Mouse (Mus musculus) E14TG2a.4 (cell line): ENCODE results near the gene Taf12.

ENCODE experiments used
- H3K27me3 ChIP-seq: 2 replicates; pipeline ENCODE4 v1.6.1; 2014; ENCODE audit warnings: low read length, control low read depth; ENCODE audit not compliant: insufficient read depth
- H3K36me3 ChIP-seq: 2 replicates; pipeline ENCODE4 v1.6.1; 2014; ENCODE audit warnings: low read length, control low read depth; ENCODE audit not compliant: insufficient read depth
- H3K4me1 ChIP-seq: replicated peaks from 2 replicates; pipeline ENCODE4 v1.6.1; 2014; ENCODE audit warnings: low read depth, low read length, control low read depth
- H3K4me3 ChIP-seq: replicated peaks from 2 replicates; pipeline ENCODE4 v1.5.1; 2014; ENCODE audit warnings: mild to moderate bottlenecking, low read length
- H3K9me3 ChIP-seq: 2 replicates; pipeline ENCODE4 v1.6.1; 2014; ENCODE audit warnings: low read length, control low read depth
- CTCF ChIP-seq: conservative IDR thresholded peaks from 2 replicates; pipeline ENCODE4 v1.5.1; 2014; ENCODE audit warnings: low read length
- NANOG ChIP-seq: IDR thresholded peaks from 2 replicates; pipeline ENCODE4 v1.6.1; 2014; ENCODE audit warnings: borderline replicate concordance, low read length, mixed read lengths
- POU5F1 ChIP-seq: IDR thresholded peaks from 2 replicates; pipeline ENCODE4 v1.6.1; 2014; ENCODE audit warnings: low read length, borderline replicate concordance

Taf12 gene

GRCm38 (mm10) chr4:132274156-132274862, at the start of gene Taf12:
Gene Taf12, plus strand, starts transcription at chr4:132274375.
- TF ChIP-seq CTCF (no peak), NANOG (no peak), POU5F1 (no peak)
- no peaks in the 10 kb centered on the region for H3K9me3 ChIP-seq

GRCm38 (mm10) chr4:132230422-132230821, 43.8 kb upstream of the Taf12 start:
- H3K9me3 ChIP-seq = no peaks in the 10 kb centered on the region
- H3K36me3 ChIP-seq = peaks cover 97% of the 10 kb centered on the region
- no peaks in the 10 kb centered on the region for H3K27me3 ChIP-seq
- TF ChIP-seq CTCF (no peak), NANOG (no peak), POU5F1 (no peak)
- H3K4me1 ChIP-seq = no peaks in the 10 kb centered on the region; the same call in 1 of the 2 replicates
- H3K4me3 ChIP-seq = no peak overlapping the region

More at GRCm38 (mm10) chr4:132274156-132274862, at the start of gene Taf12:
- Histone ChIP-seq H3K36me3 (peaks cover 16% of the 10 kb centered on the region), H3K4me1 (peaks cover 35% of the 10 kb centered on the region), H3K27me3 (no peaks in the 10 kb centered on the region), H3K4me3 (peak within 1 kb of the TSS; percentile 97)

GRCm38 (mm10) chr4:132234710-132235109, 39.5 kb upstream of the Taf12 start:
- no peaks in the 10 kb centered on the region for H3K9me3 ChIP-seq
- H3K36me3 ChIP-seq = peaks cover 88% of the 10 kb centered on the region
- TF ChIP-seq CTCF (no peak), POU5F1 (no peak), NANOG (no peak)
- no peak overlapping the region for H3K4me3 ChIP-seq
- no peaks in the 10 kb centered on the region for H3K27me3 ChIP-seq
- H3K4me1 ChIP-seq = peaks cover 7% of the 10 kb centered on the region

- Histone ChIP-seq H3K4me3 (no peak overlapping the region), H3K9me3 (no peaks in the 10 kb centered on the region), H3K27me3 (no peaks in the 10 kb centered on the region), H3K4me1 (peaks cover 10% of the 10 kb centered on the region), H3K36me3 (peaks cover 89% of the 10 kb centered on the region)
- TF ChIP-seq POU5F1 = no peak
- TF ChIP-seq CTCF = no peak
- TF ChIP-seq NANOG = no peak
Measured at GRCm38 (mm10) chr4:132238356-132238755, 35.8 kb upstream of the Taf12 start.

- TF ChIP-seq POU5F1 (no peak), CTCF (no peak), NANOG (no peak)
Measured at GRCm38 (mm10) chr4:132240367-132240766, 33.8 kb upstream of the Taf12 start.

GRCm38 (mm10) chr4:132241208-132241607, 33.0 kb upstream of the Taf12 start:
- Histone ChIP-seq H3K4me1 (peaks cover 10% of the 10 kb centered on the region), H3K27me3 (no peaks in the 10 kb centered on the region), H3K36me3 (peaks cover 87% of the 10 kb centered on the region), H3K9me3 (no peaks in the 10 kb centered on the region), H3K4me3 (no peak overlapping the region)
- TF ChIP-seq NANOG (no peak), POU5F1 (no peak), CTCF (no peak)

More at GRCm38 (mm10) chr4:132240367-132240766, 33.8 kb upstream of the Taf12 start:
- peaks cover 10% of the 10 kb centered on the region for H3K4me1 ChIP-seq
- no peaks in the 10 kb centered on the region for H3K9me3 ChIP-seq
- no peaks in the 10 kb centered on the region for H3K27me3 ChIP-seq
- no peak overlapping the region for H3K4me3 ChIP-seq
- H3K36me3 ChIP-seq = peaks cover 87% of the 10 kb centered on the region

- TF ChIP-seq CTCF (no peak), NANOG (no peak), POU5F1 (no peak)
- H3K27me3 ChIP-seq = no peaks in the 10 kb centered on the region
- H3K4me3 ChIP-seq = no peak overlapping the region
- H3K36me3 ChIP-seq = peaks cover 95% of the 10 kb centered on the region
- peaks cover 3% of the 10 kb centered on the region for H3K4me1 ChIP-seq
- no peaks in the 10 kb centered on the region for H3K9me3 ChIP-seq
Measured at GRCm38 (mm10) chr4:132245643-132246042, 28.5 kb upstream of the Taf12 start.

- H3K36me3 ChIP-seq = peaks cover 95% of the 10 kb centered on the region
- no peak overlapping the region for H3K4me3 ChIP-seq
- no peaks in the 10 kb centered on the region for H3K4me1 ChIP-seq
- no peaks in the 10 kb centered on the region for H3K9me3 ChIP-seq
- TF ChIP-seq CTCF = no peak
- TF ChIP-seq POU5F1 = no peak
- no peak for TF ChIP-seq NANOG
- no peaks in the 10 kb centered on the region for H3K27me3 ChIP-seq
Measured at GRCm38 (mm10) chr4:132247451-132247997, 26.7 kb upstream of the Taf12 start.

GRCm38 (mm10) chr4:132251596-132251995, 22.6 kb upstream of the Taf12 start:
- Histone ChIP-seq H3K9me3 (no peaks in the 10 kb centered on the region), H3K4me1 (peaks cover 37% of the 10 kb centered on the region), H3K36me3 (peaks cover 69% of the 10 kb centered on the region), H3K27me3 (no peaks in the 10 kb centered on the region), H3K4me3 (no peak overlapping the region)
- TF ChIP-seq CTCF = no peak
- no peak for TF ChIP-seq POU5F1
- TF ChIP-seq NANOG = no peak
